Mouse (Mus musculus): Measurements from ENCODE around the gene Vwa1. TPM values are rescaled to one million over a fixed set of nuclear protein-coding genes. Genes with fewer than 3 reads are reported as not detected.

Vwa1 gene
- polyA plus RNA-seq (2014; fragmentation: Nextera tagmentation; extraction: Ambion mirVana): 8.7 and 8.9 TPM in 2 replicates

- peaks cover 14% of the 10 kb centered on the region for H3K27me3 ChIP-seq (ENCODE audit: insufficient read depth, low read length)
- H3K9me3 ChIP-seq (ENCODE audit: low read depth, low read length): no peaks in the 10 kb centered on the region
- H3K36me3 ChIP-seq (ENCODE audit: insufficient read depth): no peaks in the 10 kb centered on the region
- ATAC-seq (ENCODE audit: insufficient read depth) (peak; percentile 73), DNase-seq (peak; percentile 94)
- peaks cover 32% of the 10 kb centered on the region for H3K4me1 ChIP-seq (ENCODE audit: insufficient read depth)
- H3K9ac ChIP-seq: no peak within 1 kb of the TSS
- H3K4me3 ChIP-seq (ENCODE audit: low read depth, low read length): peak within 1 kb of the TSS; percentile 36
- WGBS: under 1% methylated on average over 35 of the region's 35 CpGs
- H3K4me2 ChIP-seq: peak within 1 kb of the TSS; percentile 73
- no peak for TF ChIP-seq CTCF (IDR thresholded peaks at IDR 0.05; ENCODE audit: low read depth)
- H3K27ac ChIP-seq (ENCODE audit: low read depth): peak within 1 kb of the TSS; percentile 69
These were observed at the start of gene Vwa1 for GRCm38 (mm10) chr4:155774280-155774754. Gene Vwa1 (minus strand): TSS chr4:155774698.

- DNase-seq (no peak), ATAC-seq (ENCODE audit: insufficient read depth) (no peak; the same call in 1 of the 2 replicates)
- no peak for TF ChIP-seq CTCF (IDR thresholded peaks at IDR 0.05; ENCODE audit: low read depth)
- no peak overlapping the region for H3K4me3 ChIP-seq (ENCODE audit: low read depth, low read length)
- H3K36me3 ChIP-seq (ENCODE audit: insufficient read depth): peaks cover 91% of the 10 kb centered on the region
- no peak overlapping the region for H3K4me2 ChIP-seq
- H3K9me3 ChIP-seq (ENCODE audit: low read depth, low read length): no peaks in the 10 kb centered on the region
- no peak overlapping the region for H3K9ac ChIP-seq
- H3K4me1 ChIP-seq (ENCODE audit: insufficient read depth): no peaks in the 10 kb centered on the region
- WGBS: 94% methylated on average over 16 of the region's 16 CpGs
- no peaks in the 10 kb centered on the region for H3K27me3 ChIP-seq (ENCODE audit: insufficient read depth, low read length)
- no peak overlapping the region for H3K27ac ChIP-seq (ENCODE audit: low read depth)
These were observed 48.9 kb upstream of the Vwa1 start for GRCm38 (mm10) chr4:155823443-155823842.

DNA sequence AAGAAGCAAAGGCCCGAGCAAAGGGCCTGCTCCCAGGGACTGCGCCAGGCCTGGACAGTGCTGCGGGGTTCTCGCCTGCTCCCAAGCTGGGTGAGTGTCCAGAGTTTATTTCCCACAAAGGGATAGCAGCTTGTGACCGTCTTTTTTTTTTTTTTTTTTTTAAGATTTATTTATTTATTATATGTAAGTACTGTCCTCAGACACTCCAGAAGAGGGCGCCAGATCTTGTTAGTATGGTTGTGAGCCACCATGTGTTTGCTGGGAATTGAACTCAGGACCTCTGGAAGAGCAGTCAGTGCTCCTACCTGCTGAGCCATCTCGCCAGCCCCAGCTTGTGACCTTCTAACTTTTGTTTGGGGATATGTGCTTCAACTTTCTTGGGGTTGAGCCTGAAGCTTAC lies 46.5 kb upstream of the Vwa1 start:
- H3K4me3 ChIP-seq (ENCODE audit: low read depth, low read length): no peak overlapping the region
- DNase-seq: peak; percentile 54
- H3K4me1 ChIP-seq (ENCODE audit: insufficient read depth): no peaks in the 10 kb centered on the region
- H3K4me2 ChIP-seq: no peak overlapping the region
- no peaks in the 10 kb centered on the region for H3K27me3 ChIP-seq (ENCODE audit: insufficient read depth, low read length)
- H3K9ac ChIP-seq: no peak overlapping the region
- TF ChIP-seq CTCF (IDR thresholded peaks at IDR 0.05; ENCODE audit: low read depth): peak; percentile 46
- H3K9me3 ChIP-seq (ENCODE audit: low read depth, low read length): no peaks in the 10 kb centered on the region
- 71% methylated on average over 7 of the region's 7 CpGs for WGBS
- no peak for ATAC-seq (ENCODE audit: insufficient read depth)
- H3K36me3 ChIP-seq (ENCODE audit: insufficient read depth): peaks cover 96% of the 10 kb centered on the region
- no peak overlapping the region for H3K27ac ChIP-seq (ENCODE audit: low read depth)

DNA sequence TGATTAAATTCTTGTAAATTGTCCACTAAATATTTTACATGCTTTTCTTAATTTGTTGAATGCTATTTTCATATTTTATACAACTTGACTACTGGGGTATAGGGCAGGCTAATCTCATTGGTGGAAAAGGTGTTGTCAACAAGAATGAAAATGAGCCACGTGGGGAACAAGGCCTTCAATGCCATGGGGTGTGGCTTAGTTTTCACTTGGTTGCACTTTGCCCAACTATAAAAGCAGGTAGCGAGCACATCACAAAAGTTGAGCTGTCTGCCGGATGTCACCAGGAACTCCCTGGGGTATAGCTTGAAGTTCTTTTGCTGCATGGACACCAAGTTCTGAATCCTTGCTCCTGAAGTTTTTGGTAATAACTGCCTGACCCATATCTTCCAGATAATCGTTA lies 43.0 kb upstream of the Vwa1 start:
- Histone ChIP-seq H3K27me3 (ENCODE audit: insufficient read depth, low read length) (no peaks in the 10 kb centered on the region), H3K4me2 (no peak overlapping the region), H3K27ac (ENCODE audit: low read depth) (no peak overlapping the region), H3K9me3 (ENCODE audit: low read depth, low read length) (no peaks in the 10 kb centered on the region), H3K4me3 (ENCODE audit: low read depth, low read length) (no peak overlapping the region), H3K36me3 (ENCODE audit: insufficient read depth) (peaks cover 89% of the 10 kb centered on the region), H3K4me1 (ENCODE audit: insufficient read depth) (peaks cover 5% of the 10 kb centered on the region; the same call in 1 of the 2 replicates), H3K9ac (no peak overlapping the region)
- DNase-seq: no peak
- no peak for TF ChIP-seq CTCF (IDR thresholded peaks at IDR 0.05; ENCODE audit: low read depth)
- 89% methylated on average over 4 of the region's 4 CpGs for WGBS
- ATAC-seq (ENCODE audit: insufficient read depth): no peak

DNA sequence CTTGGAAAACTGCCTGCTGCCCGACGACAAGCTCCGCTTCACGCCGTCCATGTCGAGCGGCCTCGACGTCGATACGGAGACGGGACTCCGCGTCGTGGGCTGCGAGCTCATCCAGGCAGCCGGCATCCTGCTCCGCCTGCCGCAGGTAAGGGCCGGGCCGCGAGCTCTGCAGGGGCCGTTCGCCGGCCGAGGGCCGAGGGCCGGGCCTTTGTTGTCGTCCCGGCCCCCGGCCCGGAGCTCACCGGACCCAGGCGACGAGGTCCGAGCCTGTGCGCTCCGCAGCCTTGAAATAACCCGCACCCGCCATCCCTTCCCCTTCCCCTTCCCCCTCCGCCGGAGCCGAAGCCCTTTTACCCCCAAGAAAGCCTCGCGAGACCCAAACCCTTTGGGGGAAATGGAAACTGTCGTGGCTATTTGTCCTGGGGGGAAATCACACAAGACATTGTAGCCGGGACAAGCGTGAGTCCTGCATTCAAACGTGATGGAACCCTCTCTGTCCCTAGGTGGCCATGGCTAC lies 38.2 kb upstream of the Vwa1 start:
- peak; percentile 22 for ATAC-seq (ENCODE audit: insufficient read depth)
- Histone ChIP-seq H3K27ac (ENCODE audit: low read depth) (peak overlapping the region; percentile 95), H3K4me2 (peak overlapping the region; percentile 77), H3K9me3 (ENCODE audit: low read depth, low read length) (no peaks in the 10 kb centered on the region), H3K9ac (peak overlapping the region; percentile 100), H3K27me3 (ENCODE audit: insufficient read depth, low read length) (no peaks in the 10 kb centered on the region), H3K4me1 (ENCODE audit: insufficient read depth) (peaks cover 8% of the 10 kb centered on the region; the same call in 1 of the 2 replicates), H3K36me3 (ENCODE audit: insufficient read depth) (peaks cover 79% of the 10 kb centered on the region), H3K4me3 (ENCODE audit: low read depth, low read length) (peak overlapping the region; percentile 100)
- DNase-seq: peak; percentile 40
- no peak for TF ChIP-seq CTCF (IDR thresholded peaks at IDR 0.05; ENCODE audit: low read depth)
- WGBS: under 1% methylated on average over 49 of the region's 49 CpGs

GRCm38 (mm10) chr4:155811929-155812664 lies 37.6 kb upstream of the Vwa1 start, which contains the start of gene Ccnl2:
Gene Ccnl2 (plus strand): TSS chr4:155812489.
- Histone ChIP-seq H3K4me1 (ENCODE audit: insufficient read depth) (peaks cover 8% of the 10 kb centered on the region; the same call in 1 of the 2 replicates), H3K9me3 (ENCODE audit: low read depth, low read length) (no peaks in the 10 kb centered on the region), H3K27ac (ENCODE audit: low read depth) (peak within 1 kb of the TSS; percentile 95), H3K27me3 (ENCODE audit: insufficient read depth, low read length) (no peaks in the 10 kb centered on the region), H3K4me2 (peak within 1 kb of the TSS; percentile 77), H3K36me3 (ENCODE audit: insufficient read depth) (peaks cover 79% of the 10 kb centered on the region), H3K4me3 (ENCODE audit: low read depth, low read length) (peak within 1 kb of the TSS; percentile 100), H3K9ac (peak within 1 kb of the TSS; percentile 100)
- no peak for TF ChIP-seq CTCF (IDR thresholded peaks at IDR 0.05; ENCODE audit: low read depth)
- under 1% methylated on average over 60 of the region's 60 CpGs for WGBS
- ATAC-seq (ENCODE audit: insufficient read depth) (peak; percentile 99), DNase-seq (peak; percentile 97)

GRCm38 (mm10) chr4:155807841-155808240 lies 33.3 kb upstream of the Vwa1 start:
- no peaks in the 10 kb centered on the region for H3K9me3 ChIP-seq (ENCODE audit: low read depth, low read length)
- no peak overlapping the region for H3K4me2 ChIP-seq
- no peak for DNase-seq
- peaks cover 9% of the 10 kb centered on the region for H3K4me1 ChIP-seq (ENCODE audit: insufficient read depth)
- WGBS: 83% methylated on average over 3 of the region's 3 CpGs
- no peak for TF ChIP-seq CTCF (IDR thresholded peaks at IDR 0.05; ENCODE audit: low read depth)
- H3K36me3 ChIP-seq (ENCODE audit: insufficient read depth): peaks cover 61% of the 10 kb centered on the region
- H3K27ac ChIP-seq (ENCODE audit: low read depth): no peak overlapping the region
- no peak overlapping the region for H3K4me3 ChIP-seq (ENCODE audit: low read depth, low read length)
- no peak overlapping the region for H3K9ac ChIP-seq
- ATAC-seq (ENCODE audit: insufficient read depth): no peak
- H3K27me3 ChIP-seq (ENCODE audit: insufficient read depth, low read length): no peaks in the 10 kb centered on the region

Data from lung, embryonic 14.5 days (tissue).